Mouse (Mus musculus) heart, embryonic 11.5 days (tissue): ENCODE measurements around the gene Cyp27a1. TPM values are rescaled to one million over a fixed set of nuclear protein-coding genes. Genes with fewer than 3 reads are reported as not detected.

ENCODE experiments used
- ATAC-seq: fragments of 200-750 bp; cut with Nextera tagmentation; replicated peaks from 2 replicates; pipeline ENCODE4 v1.8.0; 2017; ENCODE audit warnings: moderate library complexity; ENCODE audit not compliant: insufficient number of reproducible peaks, low FRiP score, low TSS enrichment
- H3K27ac ChIP-seq: fragments of 300-500 bp; sonication (generic); 2 replicates; pipeline ENCODE4 v1.5.1; 2014; ENCODE audit warnings: mild to moderate bottlenecking, low read depth, low read length
- H3K27me3 ChIP-seq: fragments of 300-500 bp; sonication (generic); 2 replicates; pipeline ENCODE4 v1.6.1; 2014; ENCODE audit warnings: mild to moderate bottlenecking, low read length, mixed read lengths; ENCODE audit not compliant: control insufficient read depth, insufficient read depth
- H3K36me3 ChIP-seq: fragments of 300-500 bp; sonication (generic); 2 replicates; pipeline ENCODE4 v1.6.1; 2014; ENCODE audit warnings: mild to moderate bottlenecking, low read length, moderate library complexity, mixed read lengths; ENCODE audit not compliant: control insufficient read depth, insufficient read depth
- H3K4me1 ChIP-seq: fragments of 300-500 bp; sonication (generic); 2 replicates; pipeline ENCODE4 v1.6.1; 2014; ENCODE audit warnings: low read length; ENCODE audit not compliant: control insufficient read depth, insufficient read depth
- H3K4me2 ChIP-seq: fragments of 300-500 bp; sonication (generic); 2 replicates; pipeline ENCODE4 v1.6.1; 2014; ENCODE audit warnings: mild to moderate bottlenecking, moderate library complexity
- H3K4me3 ChIP-seq: fragments of 300-500 bp; sonication (generic); 2 replicates; pipeline ENCODE4 v1.5.1; 2014; ENCODE audit warnings: low read depth, low read length
- H3K9ac ChIP-seq: fragments of 300-500 bp; sonication (generic); 2 replicates; pipeline ENCODE4 v1.6.1; 2014; ENCODE audit warnings: mild to moderate bottlenecking, low read depth, low read length, moderate library complexity
- H3K9me3 ChIP-seq: fragments of 300-500 bp; sonication (generic); replicated peaks from 2 replicates; pipeline ENCODE4 v1.6.1; 2016; ENCODE audit warnings: low read length; ENCODE audit not compliant: control insufficient read depth
- WGBS: fragments of 180-500 bp; shearing (Covaris S2); extraction: QIAGEN DNeasy Blood & Tissue Kit; methylation state at CpG from one replicate; pipeline ENCODE4 v1.1.7; 2014; ENCODE audit not compliant: insufficient replicate concordance; 5-methylcytosine and 5-hydroxymethylcytosine counted together
- polyA plus RNA-seq: library from polyadenylated mRNA; unstranded; fragments of >200 nt; fragmentation: Nextera tagmentation; extraction: Ambion mirVana; gene quantifications from 2 replicates; pipeline ENCODE4 v1.2.1, GENCODE M21; 2014

Gene Cyp27a1
- polyA plus RNA-seq, 1 experiment from 2014 or later = 15.2 TPM

DNA sequence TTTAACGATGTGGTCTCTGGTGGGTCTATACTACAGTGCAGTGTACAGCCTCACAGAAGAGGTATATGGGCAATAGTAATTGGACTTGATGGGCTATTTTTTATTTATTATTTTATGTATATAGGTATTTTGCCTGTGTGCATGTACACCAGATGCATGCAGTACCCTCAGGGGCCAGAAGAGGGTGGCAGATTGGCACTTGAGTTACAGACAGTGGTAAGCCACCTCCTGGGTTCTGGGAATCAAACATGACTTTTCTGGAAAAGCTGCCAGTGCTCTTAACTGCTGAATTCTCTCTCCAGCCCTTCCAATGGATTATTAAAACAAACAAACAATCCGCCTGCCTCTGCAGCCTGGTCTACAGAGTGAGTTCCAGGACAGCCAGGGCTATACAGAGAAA lies 10.4 kb downstream of the Cyp27a1 start:
- H3K4me3 ChIP-seq = no peak overlapping the region
- H3K4me2 ChIP-seq = no peak overlapping the region
- 0 out of 2 replicates have a peak, but pooled peaks cover 3% of the 10 kb centered on the region for H3K9me3 ChIP-seq
- no peaks in the 10 kb centered on the region for H3K4me1 ChIP-seq
- H3K27ac ChIP-seq = no peak overlapping the region
- H3K9ac ChIP-seq = no peak overlapping the region
- no peak for ATAC-seq
- 70% methylated on average over 2 of the region's 2 CpGs for WGBS
- no peaks in the 10 kb centered on the region for H3K27me3 ChIP-seq
- no peaks in the 10 kb centered on the region for H3K36me3 ChIP-seq

DNA sequence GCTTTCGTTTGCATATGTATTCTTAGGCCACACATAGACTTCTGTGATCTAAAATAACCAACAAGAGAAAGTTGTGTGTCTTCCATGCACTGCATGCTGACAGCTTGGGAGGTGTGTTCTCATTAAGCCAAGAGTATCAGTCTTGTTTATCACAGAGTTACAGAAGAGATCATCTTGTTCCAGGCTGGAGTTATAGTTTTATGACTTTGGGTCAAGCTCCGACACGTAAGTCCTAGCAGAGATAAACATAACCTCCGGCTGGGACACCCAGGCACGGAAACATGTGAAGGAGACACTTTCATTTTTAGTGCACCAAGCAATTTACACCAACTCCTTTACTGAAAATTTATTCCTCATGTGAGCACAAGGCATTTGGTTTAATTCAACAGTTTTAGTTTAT lies 12.7 kb downstream of the Cyp27a1 start:
- H3K27me3 ChIP-seq = no peaks in the 10 kb centered on the region
- H3K9me3 ChIP-seq = 0 out of 2 replicates have a peak, but pooled peaks cover 3% of the 10 kb centered on the region
- H3K36me3 ChIP-seq = no peaks in the 10 kb centered on the region
- ATAC-seq = no peak
- H3K27ac ChIP-seq = no peak overlapping the region
- no peak overlapping the region for H3K4me3 ChIP-seq
- H3K4me2 ChIP-seq = no peak overlapping the region
- no peaks in the 10 kb centered on the region for H3K4me1 ChIP-seq
- no peak overlapping the region for H3K9ac ChIP-seq
- WGBS = 68% methylated on average over 5 of the region's 5 CpGs

DNA sequence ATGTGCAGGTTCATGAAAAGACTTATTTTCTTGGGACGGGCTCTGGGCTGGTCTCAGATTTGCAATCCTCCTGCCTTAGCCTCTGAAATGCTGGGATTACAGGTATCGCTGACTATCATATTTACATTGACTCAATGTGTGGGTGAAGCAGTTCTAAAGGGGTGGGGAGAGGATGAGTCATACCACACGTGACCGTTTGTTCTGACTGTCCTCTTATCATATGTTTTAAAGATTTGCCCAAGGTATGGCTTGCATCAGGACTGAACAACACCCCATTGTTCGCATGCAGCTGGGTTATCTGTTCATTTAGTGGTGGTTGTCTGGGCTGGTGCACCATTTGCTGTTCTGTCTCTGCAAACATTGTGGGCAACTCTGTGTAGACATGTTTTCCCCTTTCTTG lies 13.3 kb downstream of the Cyp27a1 start:
- no peak for ATAC-seq

DNA sequence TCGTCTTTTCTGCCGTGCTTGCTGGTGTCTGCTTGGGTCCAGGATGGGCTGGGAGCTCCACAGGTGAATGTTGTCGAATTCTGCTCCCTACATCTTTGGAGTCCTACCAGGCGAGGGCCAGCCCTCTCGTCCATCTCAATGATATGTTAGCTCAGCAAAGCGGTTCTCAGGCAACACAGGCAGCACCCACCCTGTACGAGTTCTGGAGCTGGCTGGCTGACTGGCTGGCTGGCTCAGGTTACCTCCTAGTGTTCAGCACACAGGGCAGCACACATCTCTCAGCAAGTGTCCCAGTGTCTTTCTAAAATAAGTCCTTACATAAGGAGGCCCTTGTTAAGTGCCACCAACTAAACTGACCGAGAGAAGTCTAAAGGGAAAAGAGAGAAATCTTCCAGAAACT lies 15.1 kb downstream of the Cyp27a1 start:
- no peak for ATAC-seq
- Histone ChIP-seq H3K36me3 (no peaks in the 10 kb centered on the region), H3K4me2 (no peak overlapping the region), H3K4me1 (no peaks in the 10 kb centered on the region), H3K4me3 (no peak overlapping the region), H3K27ac (no peak overlapping the region), H3K9me3 (0 out of 2 replicates have a peak, but pooled peaks cover 3% of the 10 kb centered on the region), H3K9ac (no peak overlapping the region), H3K27me3 (no peaks in the 10 kb centered on the region)
- 66% methylated on average over 8 of the region's 8 CpGs for WGBS

More for the DNA sequence above, 13.3 kb downstream of the Cyp27a1 start:
- no peaks in the 10 kb centered on the region for H3K4me1 ChIP-seq
- H3K9ac ChIP-seq = no peak overlapping the region
- no peaks in the 10 kb centered on the region for H3K27me3 ChIP-seq
- H3K27ac ChIP-seq = no peak overlapping the region
- no peaks in the 10 kb centered on the region for H3K36me3 ChIP-seq
- 60% methylated on average over 5 of the region's 5 CpGs for WGBS
- no peak overlapping the region for H3K4me2 ChIP-seq
- H3K4me3 ChIP-seq = no peak overlapping the region
- 0 out of 2 replicates have a peak, but pooled peaks cover 3% of the 10 kb centered on the region for H3K9me3 ChIP-seq

- no peak overlapping the region for H3K4me2 ChIP-seq
- no peak for ATAC-seq
- WGBS = 84% methylated on average over 12 of the region's 12 CpGs
- H3K9me3 ChIP-seq = no peaks in the 10 kb centered on the region
- no peak overlapping the region for H3K9ac ChIP-seq
- H3K27me3 ChIP-seq = no peaks in the 10 kb centered on the region
- no peak overlapping the region for H3K27ac ChIP-seq
- no peak overlapping the region for H3K4me3 ChIP-seq
- H3K4me1 ChIP-seq = no peaks in the 10 kb centered on the region
- no peaks in the 10 kb centered on the region for H3K36me3 ChIP-seq
Observed at GRCm38 (mm10) chr1:74736977-74737376, 23.6 kb downstream of the Cyp27a1 start.

DNA sequence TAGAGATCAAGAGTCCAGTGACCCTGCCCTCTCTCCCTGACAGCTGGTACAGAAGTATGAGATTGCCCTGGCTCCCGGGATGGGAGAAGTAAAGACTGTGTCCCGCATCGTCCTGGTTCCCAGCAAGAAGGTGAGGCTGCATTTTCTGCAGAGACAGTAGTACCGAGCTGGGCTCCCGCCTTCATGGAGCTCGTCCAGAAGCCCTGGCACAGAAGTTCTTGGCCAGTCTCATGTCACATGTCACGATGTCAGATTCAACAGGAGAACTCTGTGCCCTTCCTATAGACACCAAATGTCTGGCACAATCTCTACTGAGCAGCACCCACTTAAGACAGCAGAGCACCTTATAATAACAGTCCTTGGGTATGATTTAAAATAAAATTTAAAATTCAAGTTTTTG lies 24.1 kb downstream of the Cyp27a1 start:
- Histone ChIP-seq H3K9me3 (no peaks in the 10 kb centered on the region), H3K27ac (no peak overlapping the region), H3K4me1 (no peaks in the 10 kb centered on the region), H3K9ac (no peak overlapping the region), H3K36me3 (no peaks in the 10 kb centered on the region), H3K4me3 (no peak overlapping the region), H3K4me2 (no peak overlapping the region), H3K27me3 (no peaks in the 10 kb centered on the region)
- 78% methylated on average over 7 of the region's 7 CpGs for WGBS
- no peak for ATAC-seq

GRCm38 (mm10) chr1:74740846-74741245 lies 27.5 kb downstream of the Cyp27a1 start:
- H3K27ac ChIP-seq = no peak overlapping the region
- no peak overlapping the region for H3K4me3 ChIP-seq
- no peaks in the 10 kb centered on the region for H3K36me3 ChIP-seq
- 80% methylated on average over 7 of the region's 7 CpGs for WGBS
- no peaks in the 10 kb centered on the region for H3K4me1 ChIP-seq
- H3K27me3 ChIP-seq = no peaks in the 10 kb centered on the region
- ATAC-seq = no peak
- no peak overlapping the region for H3K9ac ChIP-seq
- H3K9me3 ChIP-seq = no peaks in the 10 kb centered on the region
- H3K4me2 ChIP-seq = no peak overlapping the region

GRCm38 (mm10) chr1:74747335-74747734 lies 34.0 kb downstream of the Cyp27a1 start:
- H3K9ac ChIP-seq = no peak overlapping the region
- no peak for ATAC-seq
- H3K4me2 ChIP-seq = no peak overlapping the region

DNA sequence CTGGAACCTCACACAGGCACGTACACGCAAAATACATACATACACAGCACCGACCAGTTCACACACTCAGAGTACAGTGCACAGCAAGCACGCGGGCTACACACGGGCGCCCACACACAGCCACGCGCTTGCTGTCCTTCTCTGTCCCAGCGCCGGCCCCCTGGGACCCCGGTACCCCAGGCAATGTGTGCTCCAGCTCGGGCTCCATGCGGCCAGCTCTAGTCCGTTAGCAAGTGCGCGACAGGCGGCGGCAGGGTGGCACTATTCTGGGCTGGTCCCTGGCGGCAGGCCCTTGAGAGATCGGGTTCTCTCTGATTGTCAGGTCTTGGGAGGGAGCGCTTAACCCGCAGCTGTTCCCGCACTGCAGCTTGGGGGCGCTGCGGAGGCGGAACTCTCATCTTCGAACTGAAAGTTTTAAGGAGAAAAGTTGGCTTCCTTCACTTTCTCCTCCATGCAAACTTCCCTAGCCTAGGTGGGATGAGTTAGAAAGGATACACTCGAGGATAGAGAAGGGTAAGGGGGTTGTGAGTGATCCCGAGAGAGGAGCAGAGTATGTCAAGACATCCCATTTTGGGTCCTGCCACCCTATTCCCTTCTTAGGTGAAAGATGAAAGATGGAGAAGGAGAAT lies 35.4 kb downstream of the Cyp27a1 start, which contains the start of gene Prkag3:
Prkag3 (minus strand) TSS at position 579 of the 629 bp plus-strand sequence.
- peak within 1 kb of the TSS; percentile 85 for H3K27ac ChIP-seq
- H3K4me1 ChIP-seq = peaks cover 14% of the 10 kb centered on the region
- peak within 1 kb of the TSS; percentile 43 for H3K4me3 ChIP-seq
- 0 out of 2 replicates have a peak, but pooled peaks have one; percentile 39 for ATAC-seq
- no peaks in the 10 kb centered on the region for H3K36me3 ChIP-seq
- H3K9me3 ChIP-seq = no peaks in the 10 kb centered on the region
- H3K27me3 ChIP-seq = peaks cover 11% of the 10 kb centered on the region
- WGBS = 9% methylated on average over 30 of the region's 30 CpGs
- peak within 1 kb of the TSS; percentile 67 for H3K4me2 ChIP-seq
- H3K9ac ChIP-seq = peak within 1 kb of the TSS; percentile 65

More at GRCm38 (mm10) chr1:74747335-74747734, 34.0 kb downstream of the Cyp27a1 start:
- peaks cover 14% of the 10 kb centered on the region for H3K4me1 ChIP-seq
- H3K27ac ChIP-seq = no peak overlapping the region
- H3K9me3 ChIP-seq = no peaks in the 10 kb centered on the region
- WGBS = 48% methylated on average over 5 of the region's 5 CpGs
- no peak overlapping the region for H3K4me3 ChIP-seq
- no peaks in the 10 kb centered on the region for H3K36me3 ChIP-seq
- H3K27me3 ChIP-seq = peaks cover 11% of the 10 kb centered on the region
